Mouse (Mus musculus): ENCODE data around the gene Olfr850.

The Olfr850 gene

GRCm38 (mm10) chr9:19478148-19478547, at the start of gene Olfr850:
Gene Olfr850, minus strand, starts transcription at chr9:19478248.
- DNase-seq, result no peak

- DNase-seq, result no peak
Measured at GRCm38 (mm10) chr9:19492995-19493394, 14.9 kb upstream of the Olfr850 start, which contains the start of gene Olfr851. Gene Olfr851, plus strand, starts transcription at chr9:19493295.

- no peak for DNase-seq
Measured at GRCm38 (mm10) chr9:19439966-19440365, 38.1 kb downstream of the Olfr850 start, which contains the start of gene Olfr849. Gene Olfr849, plus strand, starts transcription at chr9:19440266.

Measured in liver (tissue).